Mouse (Mus musculus) embryonic facial prominence, embryonic 15.5 days (tissue): ENCODE measurements around the gene Spns2. TPM values are rescaled to one million over a fixed set of nuclear protein-coding genes. Genes with fewer than 3 reads are reported as not detected.
A peak's percentile ranks its signal among the peaks of the same experiment; 100 is the strongest.

ENCODE experiments used
- ATAC-seq: fragments of 200-750 bp; cut with Nextera tagmentation; 2 replicates; pipeline ENCODE4 v1.8.0; 2017; ENCODE audit warnings: low read depth, moderate TSS enrichment; ENCODE audit not compliant: insufficient number of reproducible peaks, low FRiP score, low TSS enrichment
- H3K27ac ChIP-seq: fragments of 300-500 bp; sonication (generic); replicated peaks from 2 replicates; pipeline ENCODE4 v1.5.1; 2015; ENCODE audit warnings: mild to moderate bottlenecking, inconsistent platforms
- H3K27me3 ChIP-seq: fragments of 300-500 bp; sonication (generic); 2 replicates; pipeline ENCODE4 v1.6.1; 2015; ENCODE audit warnings: inconsistent platforms
- H3K36me3 ChIP-seq: fragments of 300-500 bp; sonication (generic); 2 replicates; pipeline ENCODE4 v1.6.1; 2015; ENCODE audit warnings: mild to moderate bottlenecking, inconsistent platforms
- H3K4me1 ChIP-seq: fragments of 300-500 bp; sonication (generic); 2 replicates; pipeline ENCODE4 v1.6.1; 2015; ENCODE audit warnings: inconsistent platforms
- H3K4me2 ChIP-seq: fragments of 300-500 bp; sonication (generic); replicated peaks from 2 replicates; pipeline ENCODE4 v1.6.1; 2015; ENCODE audit warnings: mild to moderate bottlenecking, inconsistent platforms
- H3K4me3 ChIP-seq: fragments of 300-500 bp; sonication (generic); replicated peaks from 2 replicates; pipeline ENCODE4 v1.5.1; 2015; ENCODE audit warnings: mild to moderate bottlenecking, inconsistent platforms
- H3K9ac ChIP-seq: fragments of 300-500 bp; sonication (generic); 2 replicates; pipeline ENCODE4 v1.6.1; 2015; ENCODE audit warnings: inconsistent platforms
- H3K9me3 ChIP-seq: fragments of 300-500 bp; sonication (generic); replicated peaks from 2 replicates; pipeline ENCODE4 v1.6.1; 2016; ENCODE audit warnings: inconsistent platforms
- WGBS: fragments of 180-500 bp; shearing (Covaris S2); methylation state at CpG from one replicate; pipeline ENCODE4 v1.1.7; 2015; 5-methylcytosine and 5-hydroxymethylcytosine counted together
- polyA plus RNA-seq: library from polyadenylated mRNA; unstranded; fragments of >200 nt; fragmentation: Nextera tagmentation; extraction: Ambion mirVana; gene quantifications from 2 replicates; pipeline ENCODE4 v1.2.1, GENCODE M21; 2015

Gene Spns2
- polyA plus RNA-seq, 1 experiment from 2014 or later = 12.0 TPM

DNA sequence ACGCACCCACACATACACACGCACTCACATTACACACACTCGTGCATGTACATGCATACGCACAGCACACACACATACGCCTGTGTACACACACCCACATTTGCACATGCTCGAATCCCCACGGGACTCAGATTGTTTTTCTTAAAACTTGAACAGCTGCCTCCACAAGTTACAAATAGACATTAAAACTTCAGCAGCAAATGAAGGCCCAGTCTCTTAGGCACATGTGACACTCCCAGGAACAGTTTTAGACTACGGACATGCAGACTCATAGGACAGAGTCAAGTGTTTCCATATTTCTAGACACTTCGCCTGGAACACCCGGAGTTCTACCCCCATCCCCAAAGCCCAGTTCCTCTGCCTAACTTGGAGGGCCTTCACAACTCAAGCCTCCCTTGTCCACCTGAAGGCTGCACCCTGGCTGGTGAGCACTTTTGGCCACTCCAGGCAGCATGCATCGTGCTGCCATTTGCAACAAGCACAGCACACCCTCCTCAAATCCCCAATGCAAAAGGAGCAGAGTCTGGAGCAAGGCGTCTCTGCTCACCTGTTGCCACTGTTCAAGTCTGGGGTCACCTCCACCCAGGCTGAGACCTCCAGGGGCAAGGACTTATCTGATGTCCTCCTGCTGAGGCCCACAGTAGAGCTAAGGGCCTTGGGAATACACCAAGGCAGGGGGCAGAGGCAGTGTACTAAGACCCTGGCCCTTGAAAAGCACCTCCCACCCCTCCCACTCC is 79.9 kb downstream of the Spns2 start:
- 69% methylated on average over 12 of the region's 12 CpGs for WGBS
- Histone ChIP-seq H3K9ac (no peak overlapping the region), H3K4me1 (peaks cover 44% of the 10 kb centered on the region), H3K27ac (peak overlapping the region; percentile 12; the same call in 1 of the 2 replicates), H3K4me3 (peak overlapping the region; percentile 67), H3K27me3 (0 out of 2 replicates have a peak, but pooled peaks cover 9% of the 10 kb centered on the region), H3K9me3 (no peaks in the 10 kb centered on the region), H3K36me3 (no peaks in the 10 kb centered on the region), H3K4me2 (peak overlapping the region; percentile 99)
- ATAC-seq = no peak

- H3K4me3 ChIP-seq = peak overlapping the region; percentile 67; the same call in 1 of the 2 replicates
- no peak for ATAC-seq
- 0 out of 2 replicates have a peak, but pooled peaks cover 3% of the 10 kb centered on the region for H3K27me3 ChIP-seq
- H3K4me2 ChIP-seq = peak overlapping the region; percentile 99
- H3K4me1 ChIP-seq = peaks cover 44% of the 10 kb centered on the region
- WGBS = 53% methylated on average over 9 of the region's 9 CpGs
- no peaks in the 10 kb centered on the region for H3K36me3 ChIP-seq
- no peaks in the 10 kb centered on the region for H3K9me3 ChIP-seq
- H3K27ac ChIP-seq = no peak overlapping the region
- H3K9ac ChIP-seq = no peak overlapping the region
Observed at GRCm38 (mm10) chr11:72408451-72409170, 81.1 kb downstream of the Spns2 start.

GRCm38 (mm10) chr11:72407574-72407973 is 82.1 kb downstream of the Spns2 start:
- Histone ChIP-seq H3K4me3 (no peak overlapping the region), H3K27me3 (0 out of 2 replicates have a peak, but pooled peaks cover 3% of the 10 kb centered on the region), H3K27ac (no peak overlapping the region), H3K9me3 (no peaks in the 10 kb centered on the region), H3K9ac (no peak overlapping the region), H3K4me2 (no peak overlapping the region), H3K36me3 (no peaks in the 10 kb centered on the region), H3K4me1 (peaks cover 37% of the 10 kb centered on the region)
- no peak for ATAC-seq
- 33% methylated on average over 7 of the region's 7 CpGs for WGBS

- no peak for ATAC-seq
- 23% methylated on average over 3 of the region's 3 CpGs for WGBS
- H3K9ac ChIP-seq = no peak overlapping the region
- peaks cover 37% of the 10 kb centered on the region for H3K4me1 ChIP-seq
- H3K9me3 ChIP-seq = no peaks in the 10 kb centered on the region
- H3K27me3 ChIP-seq = 0 out of 2 replicates have a peak, but pooled peaks cover 3% of the 10 kb centered on the region
- H3K27ac ChIP-seq = no peak overlapping the region
- no peaks in the 10 kb centered on the region for H3K36me3 ChIP-seq
- H3K4me3 ChIP-seq = no peak overlapping the region
- H3K4me2 ChIP-seq = no peak overlapping the region
Observed at GRCm38 (mm10) chr11:72407081-72407480, 82.6 kb downstream of the Spns2 start.

- Histone ChIP-seq H3K36me3 (no peaks in the 10 kb centered on the region), H3K9ac (no peak overlapping the region), H3K27ac (0 out of 2 replicates have a peak overlapping the region, but pooled peaks have one; percentile 19), H3K27me3 (0 out of 2 replicates have a peak, but pooled peaks cover 3% of the 10 kb centered on the region), H3K4me3 (no peak overlapping the region), H3K9me3 (no peaks in the 10 kb centered on the region), H3K4me2 (no peak overlapping the region), H3K4me1 (peaks cover 36% of the 10 kb centered on the region)
- ATAC-seq = no peak
- WGBS = 55% methylated on average over 8 of the region's 8 CpGs
Observed at GRCm38 (mm10) chr11:72406079-72406675, 83.5 kb downstream of the Spns2 start.

- no peak for ATAC-seq
- Histone ChIP-seq H3K36me3 (no peaks in the 10 kb centered on the region), H3K27me3 (no peaks in the 10 kb centered on the region), H3K27ac (peak overlapping the region; percentile 19; the same call in 1 of the 2 replicates), H3K4me3 (no peak overlapping the region), H3K4me2 (no peak overlapping the region), H3K9ac (no peak overlapping the region), H3K9me3 (no peaks in the 10 kb centered on the region), H3K4me1 (peaks cover 30% of the 10 kb centered on the region)
- 61% methylated on average over 4 of the region's 4 CpGs for WGBS
Observed at GRCm38 (mm10) chr11:72405532-72405931, 84.2 kb downstream of the Spns2 start.

- Histone ChIP-seq H3K27me3 (no peaks in the 10 kb centered on the region), H3K9ac (no peak overlapping the region), H3K36me3 (no peaks in the 10 kb centered on the region), H3K4me1 (peaks cover 17% of the 10 kb centered on the region), H3K9me3 (no peaks in the 10 kb centered on the region), H3K27ac (no peak overlapping the region), H3K4me3 (no peak overlapping the region), H3K4me2 (no peak overlapping the region)
- WGBS = 85% methylated on average over 12 of the region's 12 CpGs
- no peak for ATAC-seq
Observed at GRCm38 (mm10) chr11:72402969-72403368, 86.7 kb downstream of the Spns2 start.

DNA sequence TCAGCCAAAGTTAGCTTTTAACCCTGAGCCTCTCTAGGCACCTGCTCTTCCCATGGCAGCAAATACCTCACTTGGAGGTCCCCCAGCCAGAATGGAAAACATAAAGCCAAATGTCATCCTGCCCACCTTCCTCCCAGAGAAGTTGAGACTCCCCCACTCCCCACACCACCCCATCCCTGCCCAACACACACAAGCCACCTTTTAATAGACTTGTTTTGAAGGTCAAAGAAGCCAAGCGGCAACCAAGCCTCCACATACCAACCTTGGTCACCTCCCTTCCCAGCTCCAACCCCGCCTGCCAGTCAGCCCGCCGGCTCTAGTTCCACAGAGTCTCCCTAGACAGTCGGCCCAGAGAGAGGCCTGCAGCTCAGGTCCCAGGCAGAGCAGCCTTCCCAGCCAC is 87.7 kb downstream of the Spns2 start:
- no peak overlapping the region for H3K4me3 ChIP-seq
- no peak overlapping the region for H3K4me2 ChIP-seq
- no peak for ATAC-seq
- H3K9me3 ChIP-seq = no peaks in the 10 kb centered on the region
- H3K4me1 ChIP-seq = peaks cover 25% of the 10 kb centered on the region
- no peak overlapping the region for H3K9ac ChIP-seq
- no peak overlapping the region for H3K27ac ChIP-seq
- no peaks in the 10 kb centered on the region for H3K27me3 ChIP-seq
- 64% methylated on average over 5 of the region's 5 CpGs for WGBS
- no peaks in the 10 kb centered on the region for H3K36me3 ChIP-seq

Other genes starting within 250 kb of the Spns2 start
- 9.2 and 9.4 TPM in 2 replicates for gene Slc13a5, start 222.7 kb downstream of the Spns2 start, polyA plus RNA-seq
- gene Xaf1, start 188.3 kb downstream of the Spns2 start, polyA plus RNA-seq = 4.5 and 5.5 TPM in 2 replicates
- not detected in 2 replicates for gene Fbxo39, start 175.5 kb downstream of the Spns2 start, polyA plus RNA-seq
- gene Tekt1, start 127.5 kb downstream of the Spns2 start, polyA plus RNA-seq = 20.6 and 40.5 TPM in 2 replicates
- gene Smtnl2, start 78.2 kb downstream of the Spns2 start, polyA plus RNA-seq = 58.8 and 64.3 TPM in 2 replicates
- gene Ggt6, start 54.4 kb downstream of the Spns2 start, polyA plus RNA-seq = 6.3 and 7.0 TPM in 2 replicates
- gene Mybbp1a, start 48.5 kb downstream of the Spns2 start, polyA plus RNA-seq = 123 and 138 TPM in 2 replicates
- gene Spns3, start 60.6 kb upstream of the Spns2 start, polyA plus RNA-seq = 0.53 and 0.95 TPM in 2 replicates
- gene Ube2g1, start 117.4 kb upstream of the Spns2 start, polyA plus RNA-seq = 63.6 and 64.3 TPM in 2 replicates
- gene Ankfy1, start 200.1 kb upstream of the Spns2 start, polyA plus RNA-seq = 20.3 and 21.0 TPM in 2 replicates